8 mouse cellular contexts compared by ENCODE assay signal in genomic region chr16:36817321-36817926, GRCm38 (mm10). TPM values are rescaled to one million over a fixed set of nuclear protein-coding genes. Genes with fewer than 3 reads are reported as not detected.
DNase-seq lines count a peak whose midpoint lies in the region; ATAC-seq and TF ChIP-seq lines count a peak whose summit lies in the region.

No protein-coding gene starts in this region.

- H3K27me3 ChIP-seq in hindbrain, embryonic 14.5 days (ENCODE audit: control insufficient read depth, insufficient read depth, low read length): no peaks in the 10 kb centered on the region
- no peaks in the 10 kb centered on the region for H3K27me3 ChIP-seq in lung, postnatal 0 days (replicated peaks; ENCODE audit: insufficient read depth, low read length)

- TF ChIP-seq EP300 in lung, postnatal 0 days (IDR thresholded peaks at IDR 0.05): peak; percentile 45; the same call in 1 of the 2 replicates

- peak; percentile 56 to 66 for DNase-seq in cerebellum, postnatal 36 days
- peak; percentile 60 to 85 for DNase-seq in frontal cortex, postnatal 36 days (ENCODE audit: low spot score in 2 of 2)
- peak; percentile 88 for DNase-seq in hindbrain, embryonic 14.5 days (ENCODE audit: low spot score)
- peak; percentile 78 to 94 for DNase-seq in layer of hippocampus, postnatal 14 days (ENCODE audit: low spot score in 2 of 2)
- peak; percentile 94 for DNase-seq in lung, postnatal 0 days (ENCODE audit: low spot score)
- peak; percentile 44 for DNase-seq in retina, adult 2 months (ENCODE audit: low read depth, low spot score)
- peak; percentile 57 for DNase-seq in thymus, postnatal 4 days

- H3K9me3 ChIP-seq in hindbrain, embryonic 14.5 days (ENCODE audit: control insufficient read depth, low read length): no peaks in the 10 kb centered on the region
- no peaks in the 10 kb centered on the region for H3K9me3 ChIP-seq in lung, postnatal 0 days (ENCODE audit: low read length)

- H3K4me1 ChIP-seq in hindbrain, embryonic 14.5 days (replicated peaks; ENCODE audit: control insufficient read depth, insufficient read depth, low read length): no peaks in the 10 kb centered on the region
- no peaks in the 10 kb centered on the region for H3K4me1 ChIP-seq in lung, postnatal 0 days (ENCODE audit: insufficient read depth, low read depth, low read length)

- H3K36me3 ChIP-seq in hindbrain, embryonic 14.5 days (replicated peaks; ENCODE audit: control insufficient read depth, insufficient read depth): no peaks in the 10 kb centered on the region
- no peaks in the 10 kb centered on the region for H3K36me3 ChIP-seq in lung, postnatal 0 days (ENCODE audit: insufficient read depth, low read length)

- ATAC-seq in activated CD4-positive, CD25-positive, alpha-beta regulatory T cell, adult 4 months: peak; percentile 99
- ATAC-seq in hindbrain, embryonic 14.5 days (ENCODE audit: low FRiP score): peak; percentile 95
- ATAC-seq in lung, postnatal 0 days: peak; percentile 86

- H3K4me3 ChIP-seq in hindbrain, embryonic 14.5 days (replicated peaks; ENCODE audit: low read length): no peak overlapping the region
- no peak overlapping the region for H3K4me3 ChIP-seq in lung, postnatal 0 days (ENCODE audit: low read depth, low read length)

- no peak overlapping the region for H3K9ac ChIP-seq in hindbrain, embryonic 14.5 days
- no peak overlapping the region for H3K9ac ChIP-seq in lung, postnatal 0 days (replicated peaks; ENCODE audit: low read depth)

- no peak overlapping the region for H3K4me2 ChIP-seq in hindbrain, embryonic 14.5 days (replicated peaks)
- no peak overlapping the region for H3K4me2 ChIP-seq in lung, postnatal 0 days (replicated peaks; ENCODE audit: low read depth, low read length)

- TF ChIP-seq CTCF in lung, postnatal 0 days (IDR thresholded peaks at IDR 0.05): peak; percentile 85

- 17% methylated on average over 7 of the region's 7 CpGs for WGBS in hindbrain, embryonic 14.5 days
- WGBS in lung, postnatal 0 days: 14% methylated on average over 7 of the region's 7 CpGs

- H3K27ac ChIP-seq in hindbrain, embryonic 14.5 days: no peak overlapping the region
- no peak overlapping the region for H3K27ac ChIP-seq in lung, postnatal 0 days (ENCODE audit: low read length)

RNA-seq across cellular contexts. Expression of gene Iqcb1, which starts 10.8 kb away (rescaled TPM):
- polyA plus RNA-seq in activated CD4-positive, CD25-positive, alpha-beta regulatory T cell, adult 4 months (2017; shearing (Covaris generic)): 10 to 100 TPM; 12.1 to 22.1 TPM
- polyA plus RNA-seq in hindbrain, embryonic 14.5 days (2014; fragmentation: Nextera tagmentation; extraction: Ambion mirVana): 61.5 and 62.4 TPM in 2 replicates
- total RNA-seq in layer of hippocampus, postnatal 14 days (2021): 10 to 100 TPM; 33.1 to 33.4 TPM
- polyA plus RNA-seq in lung, postnatal 0 days (2015; fragmentation: Nextera tagmentation; extraction: Ambion mirVana): 11.8 and 13.1 TPM in 2 replicates

RNA-seq across cellular contexts. Expression of gene Slc15a2, which starts 32.7 kb away (rescaled TPM):
- 10 to 100 TPM; 20.4 to 57.5 TPM for polyA plus RNA-seq in activated CD4-positive, CD25-positive, alpha-beta regulatory T cell, adult 4 months (2017; shearing (Covaris generic))
- polyA plus RNA-seq in hindbrain, embryonic 14.5 days (2014; fragmentation: Nextera tagmentation; extraction: Ambion mirVana): 14.9 and 16.3 TPM in 2 replicates
- 10 to 100 TPM; 45.1 to 46.1 TPM for total RNA-seq in layer of hippocampus, postnatal 14 days (2021)
- polyA plus RNA-seq in lung, postnatal 0 days (2015; fragmentation: Nextera tagmentation; extraction: Ambion mirVana): 57.3 and 75.1 TPM in 2 replicates

RNA-seq across cellular contexts. Expression of gene Eaf2, which starts 57.4 kb away (rescaled TPM):
- polyA plus RNA-seq in activated CD4-positive, CD25-positive, alpha-beta regulatory T cell, adult 4 months (2017; shearing (Covaris generic)): 1 to 10 TPM; 1.4 to 2.5 TPM
- polyA plus RNA-seq in hindbrain, embryonic 14.5 days (2014; fragmentation: Nextera tagmentation; extraction: Ambion mirVana): 0.27 and 0.89 TPM in 2 replicates
- 1 to 10 TPM; 1.5 to 3.0 TPM for total RNA-seq in layer of hippocampus, postnatal 14 days (2021)
- polyA plus RNA-seq in lung, postnatal 0 days (2015; fragmentation: Nextera tagmentation; extraction: Ambion mirVana): 0.95 and 1.4 TPM in 2 replicates

RNA-seq across cellular contexts. Expression of gene Golgb1, which starts 57.5 kb away (rescaled TPM):
- polyA plus RNA-seq in activated CD4-positive, CD25-positive, alpha-beta regulatory T cell, adult 4 months (2017; shearing (Covaris generic)): 10 to 100 TPM; 39.5 to 40.1 TPM
- polyA plus RNA-seq in hindbrain, embryonic 14.5 days (2014; fragmentation: Nextera tagmentation; extraction: Ambion mirVana): 63.0 and 86.1 TPM in 2 replicates
- 10 to 100 TPM; 68.8 to 73.3 TPM for total RNA-seq in layer of hippocampus, postnatal 14 days (2021)
- 114 and 120 TPM in 2 replicates for polyA plus RNA-seq in lung, postnatal 0 days (2015; fragmentation: Nextera tagmentation; extraction: Ambion mirVana)

Comparison
In these comparisons a context has a peak if more than half of its experiments do, and no peak if none do; other contexts are left out.
1. DNase-seq: peak in every context shown above with its lines; median percentile 94 in lung, postnatal 0 days; 88 in hindbrain, embryonic 14.5 days; 86 in layer of hippocampus, postnatal 14 days; 72 in frontal cortex, postnatal 36 days; 61 in cerebellum, postnatal 36 days; 57 in thymus, postnatal 4 days; 44 in retina, adult 2 months.